Mouse (Mus musculus) heart, postnatal 14 days (tissue): ENCODE measurements around the gene Clcnkb. TPM values are rescaled to one million over a fixed set of nuclear protein-coding genes. Genes with fewer than 3 reads are reported as not detected.
A peak's percentile ranks its signal among the peaks of the same experiment; 100 is the strongest.

Experiments
- DNase-seq, 2 experiments: peaks; one replicate each; pipeline ENCODE4 v3.0.0; 2021 to 2022
- intact Hi-C: fragments of 180-260 bp; cut with DNase I; formaldehyde crosslinking; loops from one replicate; pipeline ENCODE4 v1.15.1; 2025
- total RNA-seq, 2 experiments: library from RNA; stranded (reverse); gene quantifications; 2 replicates each; pipeline ENCODE4 v1.2.3; 2021

The Clcnkb gene
- total RNA-seq, 2 experiments from 2014 or later = 0.83 to 1.5 TPM

GRCm38 (mm10) chr4:141411430-141411992 lies 4.3 kb downstream of the Clcnkb start:
- no peak for DNase-seq

GRCm38 (mm10) chr4:141408577-141408976 lies 7.2 kb downstream of the Clcnkb start:
- intact Hi-C loops = no loop called here
- DNase-seq = no peak

More at GRCm38 (mm10) chr4:141411430-141411992, 4.3 kb downstream of the Clcnkb start:
- intact Hi-C loops = no loop called here

- peak; percentile 49 to 78 for DNase-seq
- intact Hi-C loops = no loop called here
Measured at GRCm38 (mm10) chr4:141406516-141407299, 9.1 kb downstream of the Clcnkb start.

GRCm38 (mm10) chr4:141405314-141405622 lies 10.5 kb downstream of the Clcnkb start:
- intact Hi-C loops = loop anchor here (1.0 to 2.0 kb wide), 3 partner anchors 25 to 170 kb away; no protein-coding TSS in a partner anchor
- DNase-seq = no peak

GRCm38 (mm10) chr4:141404518-141405313 lies 11.1 kb downstream of the Clcnkb start:
- DNase-seq = peak; percentile 88 to 95
- intact Hi-C loops = loop anchor here (1.0 to 2.0 kb wide), 3 partner anchors 26 to 171 kb away; no protein-coding TSS in a partner anchor

- no peak for DNase-seq
- intact Hi-C loops = no loop called here
Measured at GRCm38 (mm10) chr4:141400171-141400570, 15.6 kb downstream of the Clcnkb start.

GRCm38 (mm10) chr4:141398545-141398944 lies 17.3 kb downstream of the Clcnkb start, which contains the start of gene Clcnka:
Clcnka (minus strand) TSS chr4:141398724.
- DNase-seq = no peak
- intact Hi-C loops = loop anchor here (5.0 kb wide), 1 partner anchor 444 kb away; no protein-coding TSS in a partner anchor

- DNase-seq = no peak
- intact Hi-C loops = loop anchor here (5.0 kb wide), 1 partner anchor 444 kb away; no protein-coding TSS in a partner anchor
Measured at GRCm38 (mm10) chr4:141397861-141398260, 18.0 kb downstream of the Clcnkb start.

GRCm38 (mm10) chr4:141394751-141395150 lies 21.1 kb downstream of the Clcnkb start:
- no peak for DNase-seq
- intact Hi-C loops = loop anchor here (5.0 kb wide), 1 partner anchor 448 kb away; no protein-coding TSS in a partner anchor

- DNase-seq = no peak
Measured at GRCm38 (mm10) chr4:141391293-141391692, 24.5 kb downstream of the Clcnkb start.

GRCm38 (mm10) chr4:141389366-141390150 lies 26.3 kb downstream of the Clcnkb start:
- no peak for DNase-seq
- intact Hi-C loops = loop anchor here (5.0 kb wide), 1 partner anchor 183 kb away; no protein-coding TSS in a partner anchor

More at GRCm38 (mm10) chr4:141391293-141391692, 24.5 kb downstream of the Clcnkb start:
- intact Hi-C loops = no loop called here

GRCm38 (mm10) chr4:141387933-141388332 lies 27.9 kb downstream of the Clcnkb start:
- intact Hi-C loops = loop anchor here (5.0 kb wide), 1 partner anchor 184 kb away; no protein-coding TSS in a partner anchor
- DNase-seq = no peak

- intact Hi-C loops = loop anchor here (5.0 kb wide), 1 partner anchor 185 kb away; no protein-coding TSS in a partner anchor
- DNase-seq = peak; percentile 72 to 86
Measured at GRCm38 (mm10) chr4:141387093-141387784, 28.6 kb downstream of the Clcnkb start.

- intact Hi-C loops = loop anchor here (5.0 kb wide), 1 partner anchor 186 kb away; no protein-coding TSS in a partner anchor
- DNase-seq = no peak
Measured at GRCm38 (mm10) chr4:141386150-141386549, 29.7 kb downstream of the Clcnkb start.

- peak in 1 of 2 experiments; percentile 60 for DNase-seq
- intact Hi-C loops = loop anchor here (5.0 kb wide), 1 partner anchor 187 kb away; no protein-coding TSS in a partner anchor
Measured at GRCm38 (mm10) chr4:141385275-141385674, 30.5 kb downstream of the Clcnkb start.

- intact Hi-C loops = no loop called here
- DNase-seq = no peak
Measured at GRCm38 (mm10) chr4:141382406-141382805, 33.4 kb downstream of the Clcnkb start.

- intact Hi-C loops = no loop called here
Measured at GRCm38 (mm10) chr4:141379674-141380073, 36.1 kb downstream of the Clcnkb start.

GRCm38 (mm10) chr4:141372426-141372825 lies 43.4 kb downstream of the Clcnkb start:
- intact Hi-C loops = no loop called here
- DNase-seq = no peak

More at GRCm38 (mm10) chr4:141379674-141380073, 36.1 kb downstream of the Clcnkb start:
- DNase-seq = no peak
